Mouse (Mus musculus): Measurements from ENCODE around the gene Dbn1. TPM values are rescaled to one million over a fixed set of nuclear protein-coding genes. Genes with fewer than 3 reads are reported as not detected.

Gene Dbn1
- polyA plus RNA-seq, 1 experiment from 2014 or later: 91.2 TPM

DNA sequence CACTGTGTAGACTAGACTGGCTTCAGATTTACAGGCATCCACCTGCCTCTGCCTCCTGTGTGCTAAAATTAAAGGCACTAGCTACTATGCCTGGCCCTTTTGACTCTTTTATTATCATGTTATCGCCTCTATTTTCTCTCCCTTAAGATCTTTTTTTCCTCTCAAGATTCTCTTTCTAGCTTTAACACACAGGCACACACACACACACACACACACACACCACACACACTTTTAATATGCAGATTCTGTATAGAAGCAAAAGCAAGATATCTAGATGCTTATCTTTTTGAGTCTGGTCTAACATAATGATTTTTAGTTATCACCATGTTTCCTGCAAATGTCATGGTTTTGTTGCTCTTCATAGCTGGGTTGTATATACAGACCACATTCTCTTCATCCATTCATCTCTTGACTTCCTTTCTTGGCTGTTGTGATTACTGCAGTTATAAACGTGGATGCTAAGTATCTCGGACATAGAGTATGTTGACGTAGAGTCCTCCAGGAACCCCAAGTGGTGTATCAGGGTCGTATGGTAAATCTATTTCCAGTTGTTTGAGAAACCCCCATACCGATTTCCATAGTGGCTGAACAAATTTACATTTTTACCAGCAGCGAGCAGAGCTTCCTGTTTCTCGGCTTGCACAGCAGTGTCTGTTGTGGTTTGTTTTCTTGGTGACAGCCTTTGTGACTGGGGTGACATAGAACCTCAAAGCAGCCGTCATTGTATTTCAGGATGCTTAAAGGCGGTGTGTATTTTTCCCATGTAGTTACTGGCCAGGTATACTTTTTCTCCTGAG, 55.8 kb downstream of the Dbn1 start:
- Histone ChIP-seq H3K27me3 (replicated peaks; ENCODE audit: control insufficient read depth, insufficient read depth, low read length) (no peaks in the 10 kb centered on the region), H3K9me3 (ENCODE audit: control insufficient read depth, low read length) (no peaks in the 10 kb centered on the region), H3K36me3 (ENCODE audit: control insufficient read depth, insufficient read depth, low read length) (no peaks in the 10 kb centered on the region), H3K4me3 (ENCODE audit: low read length) (no peak overlapping the region), H3K4me1 (ENCODE audit: control insufficient read depth, insufficient read depth, low read length) (no peaks in the 10 kb centered on the region), H3K27ac (ENCODE audit: low read length) (no peak overlapping the region), H3K9ac (ENCODE audit: low read depth, low read length) (no peak overlapping the region), H3K4me2 (ENCODE audit: low read depth, low read length) (no peak overlapping the region)
- WGBS: 65% methylated on average over 10 of the region's 10 CpGs
- no peak for ATAC-seq

DNA sequence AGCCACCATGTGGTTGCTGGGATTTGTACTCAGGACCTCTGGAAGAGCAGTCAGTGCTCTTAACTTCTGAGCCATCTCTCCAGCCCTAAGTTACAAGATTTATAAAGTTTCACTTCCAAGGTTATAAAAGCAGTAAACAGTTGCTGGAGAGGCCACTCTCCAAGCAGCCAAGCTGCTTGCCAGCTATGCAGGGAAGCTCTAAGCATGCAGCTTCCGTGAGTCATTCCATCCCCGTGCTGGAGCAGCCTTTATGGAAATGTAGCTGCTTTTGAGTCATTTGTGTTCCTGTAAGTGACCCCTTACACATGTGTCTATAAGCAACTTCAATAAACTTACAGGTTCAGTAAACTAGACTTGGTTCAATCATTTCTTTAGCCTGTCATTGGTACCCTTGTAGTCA, 57.3 kb downstream of the Dbn1 start:
- Histone ChIP-seq H3K27me3 (replicated peaks; ENCODE audit: control insufficient read depth, insufficient read depth, low read length) (no peaks in the 10 kb centered on the region), H3K9ac (ENCODE audit: low read depth, low read length) (no peak overlapping the region), H3K36me3 (ENCODE audit: control insufficient read depth, insufficient read depth, low read length) (no peaks in the 10 kb centered on the region), H3K27ac (ENCODE audit: low read length) (no peak overlapping the region), H3K4me3 (ENCODE audit: low read length) (no peak overlapping the region), H3K4me2 (ENCODE audit: low read depth, low read length) (no peak overlapping the region), H3K4me1 (ENCODE audit: control insufficient read depth, insufficient read depth, low read length) (no peaks in the 10 kb centered on the region), H3K9me3 (ENCODE audit: control insufficient read depth, low read length) (no peaks in the 10 kb centered on the region)
- ATAC-seq: no peak
- 69% methylated on average over 2 of the region's 2 CpGs for WGBS

DNA sequence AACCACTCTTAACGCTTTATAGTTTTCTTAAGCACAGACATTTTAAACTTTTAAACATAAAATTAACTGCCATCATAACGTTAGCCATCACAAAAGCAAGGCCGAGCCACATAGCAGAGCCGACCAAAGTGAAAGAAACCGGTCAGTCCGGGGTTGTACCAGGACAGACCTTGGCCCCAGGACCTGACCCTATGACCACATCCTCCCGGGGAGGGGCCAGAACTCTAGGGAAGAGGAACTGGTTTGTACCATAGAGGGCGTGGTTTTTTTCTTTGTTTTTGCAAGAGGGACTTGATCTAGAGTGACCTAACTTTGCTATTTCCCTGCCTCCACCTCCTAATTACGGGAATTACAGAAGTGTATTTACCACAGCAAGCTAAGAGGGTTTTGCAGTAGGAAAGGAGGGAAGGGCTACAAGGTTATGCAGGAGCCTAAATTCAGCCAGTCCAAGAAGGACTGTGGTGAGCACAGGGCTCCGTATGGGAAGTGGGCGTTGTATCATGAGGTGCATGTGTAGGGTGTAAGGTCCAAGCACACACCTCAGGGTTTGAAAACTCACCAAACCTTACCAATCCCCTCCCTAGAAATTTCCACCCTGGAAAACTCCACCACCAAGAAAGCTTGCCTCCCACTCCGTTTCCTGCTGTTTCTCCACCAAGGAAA, 58.6 kb downstream of the Dbn1 start:
- H3K9me3 ChIP-seq (ENCODE audit: control insufficient read depth, low read length): no peaks in the 10 kb centered on the region
- H3K27me3 ChIP-seq (replicated peaks; ENCODE audit: control insufficient read depth, insufficient read depth, low read length): no peaks in the 10 kb centered on the region
- H3K4me1 ChIP-seq (ENCODE audit: control insufficient read depth, insufficient read depth, low read length): no peaks in the 10 kb centered on the region
- no peak overlapping the region for H3K4me3 ChIP-seq (ENCODE audit: low read length)
- no peak overlapping the region for H3K4me2 ChIP-seq (ENCODE audit: low read depth, low read length)
- H3K9ac ChIP-seq (ENCODE audit: low read depth, low read length): no peak overlapping the region
- no peak overlapping the region for H3K27ac ChIP-seq (ENCODE audit: low read length)
- peak; percentile 63 for ATAC-seq
- no peaks in the 10 kb centered on the region for H3K36me3 ChIP-seq (ENCODE audit: control insufficient read depth, insufficient read depth, low read length)
- WGBS: 55% methylated on average over 12 of the region's 12 CpGs

DNA sequence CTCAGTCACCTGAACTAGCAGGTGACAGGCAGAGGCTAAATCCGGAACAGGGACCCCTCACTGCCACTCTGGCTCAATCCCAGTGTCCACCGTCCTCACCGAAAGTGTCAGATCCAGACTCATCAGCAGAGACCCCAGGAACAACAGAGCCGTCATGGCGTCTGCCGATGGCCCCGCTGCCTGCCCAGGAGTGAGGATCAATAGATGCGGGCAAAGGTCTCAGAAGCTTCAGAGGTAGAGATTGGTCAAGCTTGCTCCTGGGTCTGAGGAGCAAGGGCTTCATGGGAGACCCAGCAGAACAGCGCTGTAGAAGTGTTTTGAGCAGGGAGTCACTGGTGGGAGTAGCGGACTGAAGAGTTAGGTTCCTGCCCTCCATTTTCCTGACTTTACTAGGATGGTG, 61.3 kb downstream of the Dbn1 start, which contains the start of gene F12:
Gene F12 (minus strand): TSS at position 181 of the 400 bp plus-strand sequence.
- Histone ChIP-seq H3K9me3 (ENCODE audit: control insufficient read depth, low read length) (no peaks in the 10 kb centered on the region), H3K4me2 (ENCODE audit: low read depth, low read length) (no peak within 1 kb of the TSS), H3K27ac (ENCODE audit: low read length) (no peak within 1 kb of the TSS), H3K4me3 (ENCODE audit: low read length) (no peak within 1 kb of the TSS), H3K27me3 (replicated peaks; ENCODE audit: control insufficient read depth, insufficient read depth, low read length) (peaks cover 6% of the 10 kb centered on the region), H3K36me3 (ENCODE audit: control insufficient read depth, insufficient read depth, low read length) (no peaks in the 10 kb centered on the region), H3K9ac (ENCODE audit: low read depth, low read length) (no peak within 1 kb of the TSS), H3K4me1 (ENCODE audit: control insufficient read depth, insufficient read depth, low read length) (no peaks in the 10 kb centered on the region)
- ATAC-seq: no peak
- 86% methylated on average over 10 of the region's 10 CpGs for WGBS

Small RNAs within 50 kb of the gene (microRNA-seq; reads per million reads assigned to microRNA genes)
- gene Mir6943 (not detected), gene Mir6944 (8.2 reads per million, percentile 20 among the genes with 10 or more reads in this experiment), gene Mir6945 (1.8 reads per million)

Other genes starting within 250 kb of the Dbn1 start
- 664 and 676 TPM in 2 replicates for gene Prelid1, start 167.6 kb downstream of the Dbn1 start, polyA plus RNA-seq (2015; fragmentation: Nextera tagmentation; extraction: Ambion mirVana)
- 91.7 and 106 TPM in 2 replicates for gene Rab24, start 166.2 kb downstream of the Dbn1 start, polyA plus RNA-seq (2015; fragmentation: Nextera tagmentation; extraction: Ambion mirVana)
- gene Mxd3, start 158.3 kb downstream of the Dbn1 start, polyA plus RNA-seq (2015; fragmentation: Nextera tagmentation; extraction: Ambion mirVana): 20.8 and 24.9 TPM in 2 replicates
- 121 and 130 TPM in 2 replicates for gene Lman2, start 125.3 kb downstream of the Dbn1 start, polyA plus RNA-seq (2015; fragmentation: Nextera tagmentation; extraction: Ambion mirVana)
- gene Rgs14, start 118.4 kb downstream of the Dbn1 start, polyA plus RNA-seq (2015; fragmentation: Nextera tagmentation; extraction: Ambion mirVana): 0.93 and 1.1 TPM in 2 replicates
- gene Slc34a1, start 89.9 kb downstream of the Dbn1 start, polyA plus RNA-seq (2015; fragmentation: Nextera tagmentation; extraction: Ambion mirVana): 0.07 TPM in 1 of 2 replicates, not detected in the other
- gene Pfn3, start 72.9 kb downstream of the Dbn1 start, polyA plus RNA-seq (2015; fragmentation: Nextera tagmentation; extraction: Ambion mirVana): not detected in 2 replicates
- 1.1 and 4.0 TPM in 2 replicates for gene F12, start 61.3 kb downstream of the Dbn1 start, polyA plus RNA-seq (2015; fragmentation: Nextera tagmentation; extraction: Ambion mirVana)
- gene Grk6, start 43.0 kb downstream of the Dbn1 start, polyA plus RNA-seq (2015; fragmentation: Nextera tagmentation; extraction: Ambion mirVana): 13.6 and 16.2 TPM in 2 replicates
- gene Prr7, start 23.8 kb downstream of the Dbn1 start, polyA plus RNA-seq (2015; fragmentation: Nextera tagmentation; extraction: Ambion mirVana): 0.10 and 0.18 TPM in 2 replicates
- 189 and 200 TPM in 2 replicates for gene Pdlim7, start 25.6 kb upstream of the Dbn1 start, polyA plus RNA-seq (2015; fragmentation: Nextera tagmentation; extraction: Ambion mirVana)
- gene Dok3, start 41.2 kb upstream of the Dbn1 start, polyA plus RNA-seq (2015; fragmentation: Nextera tagmentation; extraction: Ambion mirVana): 2.7 and 3.0 TPM in 2 replicates
- 50.5 and 54.8 TPM in 2 replicates for gene Ddx41, start 48.5 kb upstream of the Dbn1 start, polyA plus RNA-seq (2015; fragmentation: Nextera tagmentation; extraction: Ambion mirVana)
- 21.2 and 22.5 TPM in 2 replicates for gene Fam193b, start 83.0 kb upstream of the Dbn1 start, polyA plus RNA-seq (2015; fragmentation: Nextera tagmentation; extraction: Ambion mirVana)
- gene Tmed9, start 85.6 kb upstream of the Dbn1 start, polyA plus RNA-seq (2015; fragmentation: Nextera tagmentation; extraction: Ambion mirVana): 121 and 131 TPM in 2 replicates
- gene B4galt7, start 111.8 kb upstream of the Dbn1 start, polyA plus RNA-seq (2015; fragmentation: Nextera tagmentation; extraction: Ambion mirVana): 20.7 and 21.6 TPM in 2 replicates
- 40.7 and 44.0 TPM in 2 replicates for gene Caml, start 134.9 kb upstream of the Dbn1 start, polyA plus RNA-seq (2015; fragmentation: Nextera tagmentation; extraction: Ambion mirVana)
- 26.7 and 27.2 TPM in 2 replicates for gene Ddx46, start 146.9 kb upstream of the Dbn1 start, polyA plus RNA-seq (2015; fragmentation: Nextera tagmentation; extraction: Ambion mirVana)
- 34.3 and 34.8 TPM in 2 replicates for gene B230219D22Rik, start 205.0 kb upstream of the Dbn1 start, polyA plus RNA-seq (2015; fragmentation: Nextera tagmentation; extraction: Ambion mirVana)
- gene Txndc15, start 226.5 kb upstream of the Dbn1 start, polyA plus RNA-seq (2015; fragmentation: Nextera tagmentation; extraction: Ambion mirVana): 67.7 and 71.3 TPM in 2 replicates
- gene Pcbd2, start 239.3 kb upstream of the Dbn1 start, polyA plus RNA-seq (2015; fragmentation: Nextera tagmentation; extraction: Ambion mirVana): 71.9 and 72.3 TPM in 2 replicates

All from intestine, embryonic 16.5 days (tissue).